In the genomic region with DNA sequence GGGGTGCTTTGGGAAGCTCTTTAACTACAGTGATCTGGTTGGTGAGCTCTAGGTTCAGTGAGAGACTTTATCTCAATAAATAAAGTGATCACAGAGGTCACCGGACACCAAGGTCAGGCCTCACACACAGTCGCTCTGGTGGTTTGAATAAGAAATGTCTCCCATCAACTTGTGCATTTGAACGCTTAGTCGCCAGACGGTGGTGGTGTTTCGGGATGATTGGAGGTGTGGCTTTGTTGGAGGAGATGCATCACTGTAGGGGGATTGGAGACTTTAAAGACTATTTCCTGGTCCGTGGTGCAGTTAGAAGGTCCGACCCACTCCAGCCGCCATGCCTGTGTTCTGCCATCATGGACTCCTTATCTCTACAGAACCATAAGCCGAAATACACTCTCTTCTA, we compare ENCODE assay signal across 28 mouse cellular contexts.
"Had no signal": no experiment of that assay in that cellular context is flagged by ENCODE, and none has a peak within 500 bp of the region (broad histone marks: within the 10 kb centered on the region; RNA-seq: fewer than 3 reads in every experiment).

No protein-coding gene starts in this region.

- H3K9me3 ChIP-seq: heart, embryonic 12.5 days; hindbrain, embryonic 10.5 days; hindbrain, embryonic 12.5 days; intestine, embryonic 15.5 days; kidney, embryonic 15.5 days; limb, embryonic 10.5 days; limb, embryonic 12.5 days; liver, embryonic 13.5 days had no signal

- H3K9ac ChIP-seq: heart, embryonic 12.5 days; hindbrain, embryonic 12.5 days; hindbrain, embryonic 14.5 days; intestine, embryonic 15.5 days; kidney, embryonic 15.5 days; limb, embryonic 12.5 days; liver, embryonic 13.5 days; liver, embryonic 15.5 days; liver, postnatal 0 days had no signal

- H3K27ac ChIP-seq: heart, adult 2 months; hindbrain, embryonic 10.5 days; hindbrain, embryonic 12.5 days; hindbrain, embryonic 14.5 days; intestine, embryonic 15.5 days; kidney, embryonic 15.5 days; kidney, postnatal 0 days; layer of hippocampus, adult 2 months; left cerebral cortex, adult 2 months; limb, embryonic 10.5 days; limb, embryonic 12.5 days; liver, embryonic 13.5 days; liver, embryonic 15.5 days had no signal

- H3K4me1 ChIP-seq: heart, embryonic 12.5 days; hindbrain, embryonic 10.5 days; hindbrain, embryonic 12.5 days; intestine, embryonic 15.5 days; kidney, embryonic 15.5 days; limb, embryonic 10.5 days; limb, embryonic 12.5 days; liver, embryonic 13.5 days; liver, embryonic 15.5 days had no signal

- H3K4me2 ChIP-seq: heart, embryonic 12.5 days; hindbrain, embryonic 12.5 days; hindbrain, embryonic 14.5 days; intestine, embryonic 15.5 days; kidney, embryonic 15.5 days; limb, embryonic 12.5 days; liver, embryonic 11.5 days; liver, embryonic 13.5 days; liver, embryonic 15.5 days had no signal

- DNase-seq: gastrocnemius, postnatal 14 days; gastrocnemius, postnatal 36 days; heart, adult 2 months; heart, postnatal 10 days; heart, postnatal 4 days; kidney, adult 11 months; kidney, adult 2 months; kidney, adult 9 months; kidney, postnatal 14 days; kidney, postnatal 4 days; liver; liver, embryonic 13.5 days; liver, postnatal 0 days had no signal

- ATAC-seq: hindbrain, embryonic 16.5 days; inflammation-experienced regulatory T-cells, adult 6 months; intestine, embryonic 15.5 days; liver, postnatal 0 days had no signal

- H3K36me3 ChIP-seq: heart, embryonic 12.5 days; hindbrain, embryonic 10.5 days; hindbrain, embryonic 12.5 days; intestine, embryonic 15.5 days; kidney, embryonic 15.5 days; limb, embryonic 10.5 days; limb, embryonic 12.5 days; liver, embryonic 13.5 days; liver, embryonic 15.5 days had no signal

- H3K27me3 ChIP-seq: heart, embryonic 12.5 days; hindbrain, embryonic 12.5 days; intestine, embryonic 15.5 days; kidney, embryonic 15.5 days; limb, embryonic 12.5 days; liver, embryonic 13.5 days; liver, embryonic 15.5 days had no signal

- H3K4me3 ChIP-seq: heart, adult 2 months; heart, embryonic 12.5 days; hindbrain, embryonic 10.5 days; hindbrain, embryonic 12.5 days; intestine, embryonic 15.5 days; kidney, embryonic 15.5 days; layer of hippocampus, adult 2 months; left cerebral cortex, adult 2 months; limb, embryonic 10.5 days; limb, embryonic 12.5 days; liver, embryonic 13.5 days; liver, embryonic 15.5 days had no signal
